Mouse (Mus musculus) lung, postnatal 4 days (tissue): ENCODE measurements around the gene Lgr5.

ENCODE experiments used
- DNase-seq, 2 experiments: peaks; one replicate each; pipeline ENCODE4 v3.0.0; 2021

Lgr5 gene

DNA sequence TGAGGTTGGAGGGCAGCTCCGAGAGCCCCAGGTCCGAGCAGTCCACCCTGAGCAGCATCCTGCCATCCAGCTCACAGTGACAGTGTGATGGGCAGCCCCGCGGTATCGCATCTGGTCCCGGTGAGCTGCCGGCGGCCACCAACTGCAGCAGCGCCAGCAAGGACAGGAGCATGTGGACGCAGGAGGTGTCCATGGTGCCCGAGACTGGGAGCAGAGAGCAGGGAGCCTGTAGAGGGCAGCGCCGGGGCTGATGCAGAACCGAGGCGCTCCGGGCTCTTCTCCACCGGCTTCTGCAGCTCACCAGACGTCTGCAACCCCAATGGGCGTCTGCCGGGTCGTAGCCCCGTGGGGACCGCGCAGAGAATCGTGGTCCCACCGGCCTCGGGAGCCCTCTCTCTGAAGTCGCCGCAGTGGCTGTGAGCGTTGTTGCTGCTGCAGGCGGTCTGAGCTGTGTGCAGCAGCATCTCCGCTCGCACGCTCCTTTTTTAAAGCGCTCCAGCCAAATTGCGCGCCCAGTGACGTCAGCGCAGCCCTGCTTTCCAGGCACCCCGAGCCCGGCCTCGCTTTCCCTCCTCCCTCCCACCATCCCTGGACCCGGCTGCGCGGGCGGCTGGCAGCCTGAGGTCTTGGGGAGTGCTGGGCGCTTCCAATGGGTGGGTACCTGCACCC, at the start of gene Lgr5:
Lgr5 (minus strand) TSS at position 480 of the 669 bp plus-strand sequence.
- DNase-seq: peak; percentile 51 to 61

DNA sequence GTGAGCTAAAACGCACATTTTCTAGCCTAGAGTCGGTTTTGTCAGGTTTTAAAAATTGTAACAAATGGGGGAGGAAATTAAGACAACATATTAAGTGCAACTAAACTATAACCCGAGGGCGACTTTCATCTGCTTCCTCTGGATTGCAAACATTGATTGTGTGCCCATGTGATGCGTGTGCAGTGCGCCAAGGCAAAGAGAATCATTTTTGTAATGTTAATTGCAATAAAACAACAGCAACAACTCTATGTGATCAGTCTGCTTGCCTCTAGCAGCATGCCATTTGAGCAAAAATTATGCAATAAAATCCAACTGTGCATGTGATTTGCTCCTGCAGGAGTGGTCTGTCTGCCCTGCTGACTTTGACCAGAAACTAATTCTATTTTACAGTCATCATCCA, 39.1 kb upstream of the Lgr5 start:
- DNase-seq: no peak

DNA sequence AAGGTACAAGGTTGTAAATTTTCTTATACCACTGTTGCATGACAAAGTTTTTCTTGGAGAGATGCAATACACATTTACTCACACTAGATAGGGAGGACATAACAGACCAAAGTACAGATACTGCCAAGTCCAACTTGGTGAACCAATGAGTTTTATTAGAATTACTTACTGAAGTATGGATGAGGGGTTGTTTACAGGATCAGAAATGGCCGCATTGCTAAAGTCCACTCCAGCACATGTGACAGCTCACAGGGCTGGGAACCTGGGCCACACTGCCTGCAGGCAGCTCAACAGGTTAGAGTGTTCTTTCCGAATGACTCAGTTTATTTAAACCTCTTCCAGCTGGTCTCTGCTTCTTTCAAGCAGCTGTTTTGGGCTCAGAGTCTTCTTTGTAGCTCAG, 37.4 kb upstream of the Lgr5 start:
- DNase-seq: no peak

DNA sequence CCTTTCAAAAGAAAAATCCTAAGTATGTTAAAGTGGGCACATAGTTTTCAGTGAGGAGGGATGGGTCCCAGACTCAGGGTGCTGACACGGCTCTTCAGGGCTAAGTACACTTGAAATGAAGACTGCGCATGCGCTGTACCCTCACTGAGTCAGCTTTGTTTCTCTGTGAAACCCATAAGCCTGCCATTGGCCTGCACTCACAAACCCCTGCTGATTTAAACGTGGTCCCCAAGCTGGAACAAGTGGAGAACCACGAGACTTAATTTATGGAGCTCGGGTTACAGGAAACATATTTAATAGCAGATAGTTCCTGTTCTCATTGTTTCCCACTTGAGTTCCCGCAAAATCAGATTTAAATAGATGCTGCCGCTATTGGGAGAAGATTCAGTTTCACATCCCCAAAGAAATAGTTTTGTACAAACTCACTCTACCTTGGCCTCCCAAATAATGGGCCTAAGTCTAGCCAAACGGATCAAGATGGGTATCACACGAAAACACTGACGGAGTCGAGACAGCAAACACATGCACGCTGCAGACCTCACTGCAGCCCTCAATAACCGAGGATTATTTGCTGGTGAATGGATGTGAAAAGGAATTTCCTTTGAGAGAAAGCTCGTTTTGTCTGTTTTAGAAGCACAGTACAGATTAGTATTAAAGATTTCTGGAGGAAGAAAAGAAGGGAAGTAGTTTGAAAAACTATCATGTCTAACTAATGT, 36.5 kb upstream of the Lgr5 start:
- DNase-seq: peak; percentile 53 to 69

DNA sequence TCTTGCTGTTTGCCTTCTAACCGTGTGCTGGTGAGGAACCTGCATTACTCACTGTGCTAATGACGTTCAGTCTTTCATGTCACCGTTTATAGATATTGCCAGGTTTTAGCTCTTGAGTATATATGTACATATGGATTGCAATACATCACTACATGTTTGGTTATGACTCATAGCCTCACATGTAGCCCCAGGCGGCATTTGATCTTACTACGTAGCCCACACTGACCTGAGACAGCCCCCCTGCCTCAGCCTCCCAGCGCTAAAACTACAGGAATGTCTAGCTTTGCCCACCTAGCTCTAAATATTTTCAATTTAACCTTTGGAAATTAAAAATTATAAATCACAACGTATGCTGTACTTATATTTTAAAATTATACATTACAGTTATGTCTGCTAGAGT, 35.9 kb upstream of the Lgr5 start:
- DNase-seq: no peak

DNA sequence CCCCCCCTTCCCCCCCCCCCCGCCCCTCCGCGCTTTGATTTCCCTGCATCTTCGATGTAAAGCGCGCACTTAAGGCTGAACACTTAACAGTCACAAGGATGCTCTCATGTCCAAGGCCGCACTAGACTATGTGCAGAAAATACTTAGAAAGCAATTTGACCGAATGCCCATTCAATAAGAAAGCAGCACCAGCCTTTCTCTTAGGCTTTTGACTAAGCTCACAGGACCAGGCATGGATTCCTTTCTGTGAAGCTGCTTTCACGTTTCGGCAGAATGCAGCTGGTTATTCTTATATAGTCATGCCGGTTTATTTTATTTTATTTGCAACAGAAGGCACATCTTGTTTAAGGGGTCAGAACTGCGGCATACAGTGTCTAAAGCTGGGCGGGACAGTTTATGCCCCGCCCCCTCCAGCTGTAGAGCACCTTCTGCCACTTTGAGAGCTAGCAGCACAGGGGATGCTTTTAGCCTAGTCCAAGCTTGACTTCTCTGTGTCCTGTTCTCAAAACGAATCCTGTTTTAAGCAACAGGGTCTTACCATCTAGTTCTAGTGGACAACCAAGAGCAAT, 30.8 kb upstream of the Lgr5 start:
- DNase-seq: no peak

DNA sequence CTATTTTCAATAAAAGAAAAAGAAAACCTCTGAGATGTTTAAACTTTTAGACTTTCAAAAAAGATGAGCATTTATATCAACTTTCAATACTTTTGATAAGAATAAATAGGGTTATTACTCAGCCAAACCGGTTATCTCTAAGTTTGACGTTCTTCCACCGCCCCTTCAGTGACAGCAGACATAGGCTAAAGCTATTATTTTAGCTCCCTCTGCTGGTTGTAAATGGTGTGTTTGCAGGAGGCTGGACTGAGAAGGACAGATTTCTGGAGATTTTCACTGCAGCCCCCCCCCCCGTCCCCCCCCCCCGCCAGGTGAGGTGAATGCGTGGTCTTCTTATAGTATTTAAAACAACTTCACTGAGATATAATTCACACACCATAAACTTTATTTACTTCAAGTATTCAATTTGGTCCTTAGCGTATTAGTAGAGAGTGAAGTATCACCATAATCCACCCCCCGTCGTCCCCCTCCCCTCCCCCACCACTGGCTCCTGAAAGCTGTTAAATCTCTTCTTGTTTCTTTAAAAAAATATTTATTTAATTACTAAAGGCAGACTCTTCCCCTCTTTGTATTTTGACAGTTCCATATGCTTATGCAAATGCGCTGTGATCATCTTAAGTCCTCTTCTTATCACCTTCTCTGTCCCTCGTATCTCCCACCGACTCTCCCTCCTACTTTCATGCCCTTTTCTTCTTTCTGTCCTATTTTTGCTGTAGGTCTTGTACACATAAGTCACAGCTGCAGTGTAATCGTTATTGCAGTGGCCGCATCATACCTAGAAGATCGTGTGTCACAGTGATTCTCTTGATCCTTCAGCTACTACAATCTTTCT, 30.1 kb upstream of the Lgr5 start:
- DNase-seq: peak in 1 of 2 experiments; percentile 24

DNA sequence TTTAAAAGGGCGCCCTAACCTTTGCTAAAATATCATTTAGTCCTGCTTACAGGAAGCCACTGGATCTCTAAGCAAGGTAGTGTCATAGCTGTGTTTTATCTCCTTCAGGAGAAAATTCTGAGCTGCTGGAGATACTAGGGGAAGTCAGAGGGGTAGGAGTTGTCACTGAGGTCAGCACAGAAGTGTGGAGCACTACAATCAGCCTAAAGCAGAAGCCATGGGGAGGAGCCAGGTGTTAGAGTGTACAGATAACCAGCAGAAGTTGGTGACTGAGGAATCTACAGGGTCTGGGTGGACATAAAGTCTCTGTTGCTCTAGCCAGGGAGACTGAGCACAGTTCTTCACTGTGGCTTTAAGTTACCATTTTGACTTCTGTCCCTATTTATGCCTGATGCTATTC, 8.2 kb upstream of the Lgr5 start:
- no peak for DNase-seq

DNA sequence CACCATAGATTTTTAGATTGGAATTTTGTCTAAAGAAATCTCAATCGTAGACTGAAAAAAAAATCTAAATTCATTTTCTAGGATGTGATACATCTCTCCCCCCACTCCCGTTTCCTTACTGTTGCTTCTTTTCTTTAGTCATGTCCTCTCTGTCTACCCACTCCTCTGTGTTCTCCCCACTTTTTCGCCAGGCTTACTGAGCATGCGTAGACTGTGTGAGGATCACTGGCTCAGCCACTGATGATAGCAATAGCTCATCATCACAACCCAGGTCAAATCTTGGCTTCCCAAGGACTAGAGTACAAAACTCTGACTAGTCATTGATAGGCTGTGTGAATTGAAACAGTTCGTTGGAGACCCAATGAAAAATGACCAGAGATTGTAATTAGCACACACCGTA, 6.1 kb upstream of the Lgr5 start:
- no peak for DNase-seq

DNA sequence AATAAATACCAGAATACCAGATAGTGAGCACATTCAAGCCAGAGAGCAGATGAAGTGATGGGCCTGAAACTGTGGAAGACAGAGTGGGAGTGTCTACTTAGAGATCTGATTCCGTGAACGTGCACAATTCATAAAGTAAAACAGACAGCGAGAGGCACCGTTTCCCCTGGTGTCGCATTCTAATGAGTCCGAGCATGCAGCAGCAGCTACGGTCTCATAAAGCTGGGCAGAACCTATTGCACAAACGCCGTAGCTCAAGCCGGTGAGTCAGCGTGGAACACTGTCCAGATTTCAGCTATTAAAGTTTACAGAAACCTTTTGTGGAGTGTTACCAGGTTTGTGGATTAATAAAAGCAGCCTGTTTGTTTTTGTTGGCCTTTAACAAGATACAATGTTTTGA, 5.6 kb upstream of the Lgr5 start:
- DNase-seq: no peak

DNA sequence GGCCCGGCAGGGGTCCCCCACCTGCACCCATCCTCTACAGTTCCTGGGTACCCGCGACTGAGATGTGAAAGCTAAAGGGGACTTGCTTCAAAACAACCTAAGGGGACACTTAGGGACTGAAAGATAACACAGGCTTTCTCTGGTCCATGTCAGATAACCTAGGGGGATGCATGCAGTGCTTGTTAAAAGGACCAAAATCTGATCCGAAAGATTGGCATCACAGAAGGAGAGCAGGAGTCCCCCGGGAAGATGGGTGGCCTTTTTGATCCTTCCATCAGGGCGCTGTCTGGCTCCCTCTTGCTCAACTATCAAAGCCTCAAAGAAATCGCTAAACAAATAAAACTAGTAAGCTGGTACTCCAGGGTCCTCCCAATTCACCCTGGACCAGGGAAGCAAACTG, 399 bp upstream of the Lgr5 start:
- DNase-seq: no peak

DNA sequence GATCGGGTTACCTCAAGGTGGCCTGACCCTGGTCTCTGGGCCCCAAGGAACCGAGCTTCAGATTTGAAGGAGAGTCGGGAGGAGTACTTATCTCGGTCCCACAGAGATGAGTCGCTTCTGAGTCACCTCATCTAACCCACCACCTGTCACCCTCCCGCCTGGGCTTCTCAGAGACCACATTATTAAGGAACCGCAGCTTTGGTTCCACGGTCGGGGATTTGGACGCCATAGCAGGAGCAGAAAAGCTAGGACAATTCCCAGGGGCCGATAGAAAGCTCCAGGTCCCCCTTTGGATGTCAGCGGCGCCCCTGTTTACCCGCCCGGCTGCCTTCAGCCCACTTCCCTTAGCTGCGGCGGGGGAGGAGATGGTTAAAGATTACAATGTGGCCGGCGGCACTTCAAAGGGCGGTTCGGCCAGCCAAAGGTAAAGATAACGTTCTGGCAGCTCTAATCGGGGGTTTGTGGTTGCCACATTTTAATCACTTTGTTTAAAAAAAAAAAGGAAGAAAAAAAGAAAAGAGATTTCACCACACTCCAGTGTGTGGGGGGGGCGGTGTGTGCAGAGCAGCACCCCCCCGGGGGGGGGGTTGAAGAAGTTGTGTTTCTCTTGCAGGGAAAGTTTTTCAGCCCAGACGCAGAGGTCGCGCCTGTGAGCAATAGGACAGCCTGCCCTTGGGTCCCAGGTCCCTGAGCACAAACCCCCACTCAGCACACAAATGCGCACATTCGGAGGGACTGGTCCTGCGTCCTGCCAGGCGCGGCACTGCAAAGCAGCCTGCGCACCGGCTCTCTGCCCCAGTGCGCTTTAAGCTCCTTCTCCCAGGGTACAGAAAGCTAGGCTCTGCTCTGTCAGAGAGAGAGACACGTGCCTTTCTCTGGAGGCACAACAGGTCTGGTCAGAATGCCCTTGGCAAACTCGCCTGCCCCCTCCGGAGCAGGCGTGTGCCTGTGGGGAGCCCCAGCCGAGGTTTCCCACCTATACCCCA, 1.0 kb downstream of the Lgr5 start:
- peak; percentile 7 to 29 for DNase-seq

DNA sequence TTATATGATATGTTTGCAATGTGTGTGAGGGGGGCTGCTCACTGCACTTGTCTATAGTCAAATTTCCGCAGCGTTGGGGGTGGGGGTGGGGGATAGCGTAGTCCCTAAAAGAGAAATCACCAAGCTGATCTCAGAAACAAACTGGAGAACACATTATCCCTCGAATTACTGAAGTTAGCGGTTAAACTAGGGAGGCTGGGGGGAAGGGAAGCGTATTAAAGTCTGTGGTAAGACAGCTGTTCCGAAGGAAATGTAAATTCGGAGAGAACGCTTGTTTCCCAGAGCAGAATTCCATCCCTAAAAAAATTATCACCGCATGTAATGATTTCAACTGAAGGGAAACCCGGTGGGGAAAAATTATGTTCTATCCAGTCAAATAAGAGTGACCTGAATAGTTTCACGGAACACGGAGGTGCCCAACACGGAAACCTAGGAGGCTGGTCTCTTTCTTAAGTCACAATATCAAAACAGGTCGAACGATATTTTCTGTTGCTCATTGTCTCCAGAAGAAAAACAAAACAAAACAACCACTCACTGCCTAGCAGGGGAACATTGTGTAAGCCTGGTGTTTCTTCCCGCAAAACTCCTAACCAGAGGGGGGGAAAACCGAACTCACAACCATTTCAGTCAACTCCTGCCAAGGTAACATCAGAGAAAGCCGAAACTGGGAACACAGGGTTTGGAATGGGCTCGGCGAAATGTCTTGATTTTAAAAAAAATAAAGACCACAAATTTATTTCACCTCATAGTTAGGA, 1.9 kb downstream of the Lgr5 start:
- DNase-seq: no peak

DNA sequence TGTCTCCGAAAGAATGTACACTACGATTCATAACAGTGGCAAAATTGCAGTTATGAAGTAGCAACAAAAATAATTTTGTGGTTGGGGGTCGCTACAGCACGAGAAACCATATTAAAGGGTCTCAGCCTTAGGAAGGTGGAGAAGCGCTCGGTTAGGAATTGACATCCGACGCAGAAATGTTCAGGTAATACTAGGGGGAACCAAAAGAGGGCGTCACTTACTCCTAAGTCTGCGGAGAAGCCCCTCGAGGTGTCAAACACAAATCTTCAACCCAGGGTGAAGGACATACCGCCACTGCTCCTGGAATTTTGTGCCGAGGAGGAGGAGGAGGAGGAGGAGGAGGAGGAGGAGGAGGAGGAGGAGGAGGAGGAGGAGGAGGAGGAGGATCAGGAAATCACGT, 2.9 kb downstream of the Lgr5 start:
- no peak for DNase-seq

DNA sequence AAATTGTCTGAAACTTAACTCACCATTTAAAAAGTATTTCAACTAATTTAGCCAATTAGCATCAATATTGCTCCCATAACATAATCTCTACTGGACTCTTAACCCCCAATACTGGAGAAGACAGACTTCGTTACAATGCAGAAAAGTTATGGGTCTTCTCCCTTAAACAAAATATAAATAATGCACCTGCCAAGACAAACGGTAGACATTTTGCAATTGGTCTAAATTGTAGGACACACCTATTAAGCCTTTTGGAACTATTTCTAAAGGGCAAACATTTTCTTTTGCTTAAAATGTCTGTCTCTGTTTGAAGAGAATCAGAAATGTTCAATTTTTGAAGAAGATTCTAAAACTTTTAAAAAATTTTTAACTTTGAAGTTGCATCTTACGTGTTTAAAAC, 4.5 kb downstream of the Lgr5 start:
- no peak for DNase-seq

DNA sequence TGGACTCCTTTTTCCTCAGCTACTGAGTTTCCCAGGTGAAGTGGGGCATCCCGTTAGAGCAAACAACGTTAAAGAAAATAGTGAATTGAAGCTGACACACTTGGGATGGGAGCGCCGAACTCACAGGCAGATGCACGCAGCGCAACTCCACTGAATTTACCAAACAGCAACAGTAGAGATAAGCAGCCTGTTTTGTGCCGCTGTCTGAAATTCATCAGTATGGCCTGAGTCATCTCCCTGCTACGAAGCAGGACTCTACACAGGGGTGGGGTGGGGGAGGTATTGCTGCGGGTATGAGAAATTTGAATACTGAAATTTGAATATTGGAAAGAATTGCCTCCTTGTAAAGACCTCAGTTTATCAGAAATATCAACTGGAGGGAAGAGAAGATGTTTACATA, 5.6 kb downstream of the Lgr5 start:
- DNase-seq: no peak

DNA sequence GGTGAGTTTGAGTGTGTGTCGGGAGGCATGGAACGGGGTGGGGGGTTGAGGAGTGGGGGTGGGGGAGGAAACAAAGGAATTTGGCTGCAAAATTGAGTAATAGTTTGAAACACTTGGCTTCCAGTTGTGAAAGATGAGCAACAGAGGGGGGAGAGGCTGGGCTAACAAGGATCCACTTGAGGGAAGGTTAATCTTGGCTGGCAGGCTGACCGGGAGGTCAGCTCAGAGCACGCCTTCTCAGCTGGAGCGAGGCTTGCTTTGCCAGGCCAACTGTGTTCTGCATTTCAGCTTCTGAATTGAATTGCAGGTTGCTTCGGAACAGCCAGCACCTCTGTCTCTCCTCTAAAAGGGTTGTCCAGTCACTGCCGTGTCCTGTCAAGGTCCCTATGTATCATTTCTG, 8.1 kb downstream of the Lgr5 start:
- peak in 1 of 2 experiments; percentile 32 for DNase-seq

DNA sequence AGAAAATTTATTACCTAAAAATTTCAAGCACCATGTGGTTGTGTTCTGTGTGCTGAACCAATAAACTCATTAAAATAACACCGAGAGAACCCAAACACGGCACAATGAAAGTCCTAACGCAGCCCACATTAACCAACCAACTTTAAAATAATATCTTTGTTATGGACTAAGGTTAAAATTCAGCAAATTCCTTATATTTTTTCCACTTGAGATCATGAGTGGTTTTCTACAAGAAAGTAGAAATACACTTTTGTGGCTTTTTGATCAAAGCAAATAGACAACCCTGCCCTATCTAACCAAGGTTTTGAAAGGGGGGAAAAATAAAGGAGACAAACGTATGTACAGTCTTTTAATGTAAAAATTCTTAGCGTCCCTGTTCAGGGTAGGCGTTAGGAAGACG, 8.5 kb downstream of the Lgr5 start:
- no peak for DNase-seq

DNA sequence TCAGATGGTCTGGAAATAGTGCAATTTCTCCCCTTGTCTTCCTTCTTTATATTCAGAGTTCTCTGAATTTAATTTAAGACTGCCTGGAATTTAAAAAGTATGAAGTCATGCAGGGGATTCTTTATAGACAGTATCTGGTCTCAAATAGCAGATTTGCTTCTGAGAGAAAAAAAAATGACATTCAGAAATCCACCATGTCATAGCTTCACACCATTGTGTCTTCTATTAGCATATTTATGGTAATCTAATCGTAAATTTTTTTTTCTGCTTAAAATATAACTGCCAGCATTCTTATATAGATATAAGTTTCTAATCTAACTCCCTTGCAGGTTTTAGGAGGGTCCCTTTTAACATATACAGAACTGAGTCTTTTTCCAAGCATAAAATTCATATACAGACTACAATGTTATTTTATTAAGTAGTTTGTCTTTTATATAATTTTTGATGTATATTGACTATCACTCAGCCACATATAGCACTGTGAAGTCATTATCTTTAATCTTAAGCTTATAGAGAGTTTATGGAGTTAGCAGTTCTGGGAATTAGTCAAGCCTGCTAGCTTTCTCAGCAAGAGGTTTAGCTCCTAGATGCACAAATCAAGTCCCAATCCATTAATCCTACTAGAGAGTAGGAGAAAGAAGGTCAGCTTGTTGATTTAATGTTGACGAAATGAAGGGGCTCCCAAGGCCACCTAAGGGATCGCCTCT, 15.7 kb downstream of the Lgr5 start:
- no peak for DNase-seq

DNA sequence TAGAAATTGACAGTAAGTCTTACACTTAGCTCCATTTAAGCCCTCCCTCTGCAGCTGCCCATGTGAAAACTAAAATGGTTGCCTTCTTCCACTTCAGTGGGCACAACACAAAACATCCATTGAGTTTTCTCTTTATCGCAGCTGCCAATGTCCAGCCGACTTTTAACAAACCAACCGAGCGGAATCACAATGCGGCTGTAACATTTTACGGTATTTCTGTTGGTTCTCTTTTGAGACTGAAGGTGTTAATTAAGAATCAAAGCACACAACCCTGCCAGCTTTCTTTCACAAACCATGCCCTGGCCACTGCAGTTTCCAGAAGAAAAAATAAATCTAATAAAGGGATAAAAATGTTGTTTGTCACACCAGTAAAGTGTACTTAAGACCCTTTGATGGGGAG, 16.3 kb downstream of the Lgr5 start:
- no peak for DNase-seq

DNA sequence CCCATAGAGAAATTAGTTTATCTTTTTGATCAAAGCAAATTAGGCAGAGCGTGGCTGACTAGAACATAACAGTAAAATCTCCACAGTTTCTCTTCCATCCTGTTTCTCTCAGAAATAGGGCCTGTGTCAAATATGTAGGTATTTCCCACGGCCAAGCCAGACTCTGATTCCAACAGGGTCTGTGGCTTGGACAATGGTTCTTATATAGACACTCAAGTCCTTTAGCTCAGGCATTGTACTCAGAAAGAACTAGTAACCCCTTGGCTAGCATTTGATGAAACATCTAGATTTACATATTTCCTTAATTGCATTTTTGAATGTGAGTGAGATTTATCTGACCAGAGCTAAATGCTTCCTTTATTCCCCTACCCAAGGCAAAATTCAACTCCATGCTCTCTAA, 17.0 kb downstream of the Lgr5 start:
- no peak for DNase-seq
